Mouse (Mus musculus): ENCODE results near the gene Rtn3. TPM values are rescaled to one million over a fixed set of nuclear protein-coding genes. Genes with fewer than 3 reads are reported as not detected.

Rtn3 gene
- polyA plus RNA-seq (2012; ENCODE audit: insufficient read depth, insufficient read length, low replicate concordance, missing spikeins), result 345 and 642 TPM in 2 replicates

DNA sequence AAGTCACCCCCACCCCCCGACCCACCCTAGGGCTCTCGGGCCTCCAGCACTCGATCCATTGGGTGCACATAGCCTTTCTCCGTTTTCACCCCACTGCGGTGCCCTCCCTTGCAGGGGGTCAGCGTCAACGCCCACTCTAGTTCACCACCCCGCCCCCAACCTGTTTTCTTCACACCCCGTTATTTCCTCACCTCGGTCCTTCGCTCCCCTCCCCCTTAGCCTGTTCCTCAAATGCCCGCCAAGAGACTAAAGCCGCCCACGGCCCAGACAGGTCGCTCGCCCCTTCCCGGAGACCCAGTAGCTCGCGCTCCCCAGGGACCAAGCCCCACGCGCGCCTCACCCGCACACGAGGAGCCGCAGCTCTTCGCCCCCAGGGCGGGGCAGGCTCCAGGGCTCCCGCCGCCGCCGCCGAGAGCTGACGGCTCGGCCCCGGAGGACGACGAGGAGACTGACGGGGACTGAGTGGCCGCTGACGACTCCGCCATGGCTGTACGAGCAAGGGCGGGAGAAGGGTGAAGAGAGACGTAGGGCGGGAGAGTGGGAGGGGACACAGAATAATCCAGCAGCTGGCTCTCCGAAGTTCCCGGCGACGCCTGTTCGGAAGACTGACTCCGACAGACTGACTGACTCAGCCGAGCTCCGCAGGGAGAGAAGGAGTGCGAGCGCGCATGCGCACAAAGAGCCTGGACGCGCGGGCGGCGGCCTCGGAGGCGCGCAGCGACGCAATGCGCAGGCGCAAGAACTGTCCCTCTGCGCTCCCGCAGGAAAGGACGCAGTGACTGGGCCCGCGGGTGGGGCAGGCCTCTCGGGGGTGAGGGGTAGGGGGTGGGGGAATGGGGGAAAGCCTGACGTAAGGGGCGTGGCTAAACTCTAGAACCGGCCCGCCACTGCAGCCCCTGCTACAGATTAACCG lies at the start of gene Rtn3:
Rtn3 (minus strand) TSS at position 683 of the 913 bp plus-strand sequence.
- WGBS, result under 1% methylated on average over 80 of the region's 80 CpGs
- TF ChIP-seq CTCF (IDR thresholded peaks at IDR 0.05; ENCODE audit: insufficient read depth, low read depth, low read length) (no peak), POLR2A (IDR thresholded peaks at IDR 0.05; ENCODE audit: insufficient read depth, low read depth, low read length) (peak; percentile 96)
- peak within 1 kb of the TSS; percentile 100 for H3K4me3 ChIP-seq (ENCODE audit: insufficient read depth, low read depth, low read length)
- H3K4me1 ChIP-seq (ENCODE audit: control insufficient read depth, insufficient read depth, low read length), result peaks cover 2% of the 10 kb centered on the region; the same call in 1 of the 2 replicates
- H3K27ac ChIP-seq (ENCODE audit: insufficient read depth, low read depth, low read length), result peak within 1 kb of the TSS; percentile 94

DNA sequence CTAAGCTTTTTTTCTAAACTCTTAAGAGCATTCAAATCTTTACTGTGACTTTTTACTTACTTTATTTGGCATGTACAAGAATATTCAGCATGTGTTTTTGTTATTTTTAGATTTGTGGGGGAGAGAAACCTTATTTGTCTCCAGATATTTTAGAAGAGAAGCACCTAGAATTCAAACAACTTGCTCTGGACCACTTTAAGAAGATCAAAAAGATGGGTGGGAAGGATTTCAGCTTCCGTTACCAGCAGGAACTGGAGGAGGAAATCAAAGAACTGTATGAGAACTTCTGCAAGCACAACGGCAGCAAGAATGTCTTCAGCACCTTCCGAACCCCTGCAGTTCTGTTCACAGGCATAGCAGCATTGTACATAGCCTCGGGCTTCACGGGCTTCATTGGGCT lies 48.8 kb upstream of the Rtn3 start:
- H3K4me3 ChIP-seq (ENCODE audit: insufficient read depth, low read depth, low read length), result no peak overlapping the region
- H3K27ac ChIP-seq (ENCODE audit: insufficient read depth, low read depth, low read length), result no peak overlapping the region
- peaks cover 6% of the 10 kb centered on the region for H3K4me1 ChIP-seq (ENCODE audit: control insufficient read depth, insufficient read depth, low read length)
- TF ChIP-seq CTCF (IDR thresholded peaks at IDR 0.05; ENCODE audit: insufficient read depth, low read depth, low read length) (no peak), POLR2A (IDR thresholded peaks at IDR 0.05; ENCODE audit: insufficient read depth, low read depth, low read length) (no peak)
- WGBS, result 73% methylated on average over 5 of the region's 5 CpGs

DNA sequence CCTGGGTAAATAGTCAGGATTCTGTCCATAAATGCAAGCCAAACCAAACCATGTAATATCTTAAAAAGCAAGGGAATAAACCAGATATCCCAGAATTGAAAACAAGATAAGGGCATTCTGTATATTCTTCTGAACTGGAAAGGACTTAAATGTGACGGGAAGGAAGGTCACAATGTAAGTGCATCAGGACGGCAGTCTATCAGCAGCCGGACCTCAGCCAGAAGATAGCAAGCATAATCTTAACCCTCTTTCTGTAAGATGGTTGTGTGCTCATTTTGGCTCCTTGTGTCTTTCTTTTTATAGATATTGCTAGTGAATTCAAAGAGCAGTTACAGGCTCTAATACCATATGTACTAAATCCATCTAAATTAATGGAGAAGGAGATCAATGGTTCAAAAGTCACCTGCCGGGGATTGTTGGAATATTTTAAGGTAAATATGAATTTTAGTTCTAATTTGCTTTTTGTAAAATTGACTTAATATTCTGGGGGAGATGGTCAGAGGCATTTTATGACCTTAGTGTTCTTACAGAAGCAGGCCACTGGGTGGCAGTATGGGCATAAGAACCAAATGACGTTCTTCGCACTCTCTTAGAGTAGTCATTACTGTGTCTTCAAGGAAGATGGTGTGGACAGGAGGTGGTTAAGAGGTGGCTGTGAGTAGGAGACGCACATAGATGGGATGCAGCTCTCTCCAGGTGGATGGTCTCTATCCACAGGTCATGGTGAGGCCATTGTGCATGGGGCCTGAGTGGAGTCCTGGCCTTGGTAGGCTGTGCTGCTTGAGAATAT lies 45.8 kb upstream of the Rtn3 start:
- no peak overlapping the region for H3K4me3 ChIP-seq (ENCODE audit: insufficient read depth, low read depth, low read length)
- peaks cover 6% of the 10 kb centered on the region for H3K4me1 ChIP-seq (ENCODE audit: control insufficient read depth, insufficient read depth, low read length)
- WGBS, result 42% methylated on average over 7 of the region's 7 CpGs
- no peak overlapping the region for H3K27ac ChIP-seq (ENCODE audit: insufficient read depth, low read depth, low read length)
- TF ChIP-seq POLR2A (IDR thresholded peaks at IDR 0.05; ENCODE audit: insufficient read depth, low read depth, low read length) (no peak), CTCF (IDR thresholded peaks at IDR 0.05; ENCODE audit: insufficient read depth, low read depth, low read length) (no peak)

DNA sequence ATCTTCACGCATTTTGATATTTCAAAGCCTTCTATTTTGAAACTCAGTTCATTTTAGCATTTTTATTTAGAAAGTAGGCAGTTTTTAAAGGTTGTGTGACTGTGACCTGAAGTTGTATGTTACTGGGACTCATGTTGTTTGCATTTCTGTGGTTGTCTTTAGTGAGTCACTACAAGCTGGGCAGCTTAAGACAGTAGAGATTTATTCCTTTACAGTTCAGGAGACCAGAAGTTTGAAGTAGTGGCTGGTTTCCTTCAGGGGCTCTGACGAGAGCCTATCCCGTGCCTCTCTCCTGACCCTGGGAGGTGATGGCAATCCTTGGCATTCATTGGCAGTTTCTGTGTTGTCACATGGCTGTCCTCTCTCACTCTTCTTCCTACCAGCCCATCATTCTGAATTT lies 41.8 kb upstream of the Rtn3 start:
- H3K4me1 ChIP-seq (ENCODE audit: control insufficient read depth, insufficient read depth, low read length), result peaks cover 2% of the 10 kb centered on the region
- no peak for TF ChIP-seq POLR2A (IDR thresholded peaks at IDR 0.05; ENCODE audit: insufficient read depth, low read depth, low read length)
- TF ChIP-seq CTCF (IDR thresholded peaks at IDR 0.05; ENCODE audit: insufficient read depth, low read depth, low read length), result no peak
- H3K4me3 ChIP-seq (ENCODE audit: insufficient read depth, low read depth, low read length), result no peak overlapping the region
- 83% methylated on average over 3 of the region's 3 CpGs for WGBS
- H3K27ac ChIP-seq (ENCODE audit: insufficient read depth, low read depth, low read length), result no peak overlapping the region

DNA sequence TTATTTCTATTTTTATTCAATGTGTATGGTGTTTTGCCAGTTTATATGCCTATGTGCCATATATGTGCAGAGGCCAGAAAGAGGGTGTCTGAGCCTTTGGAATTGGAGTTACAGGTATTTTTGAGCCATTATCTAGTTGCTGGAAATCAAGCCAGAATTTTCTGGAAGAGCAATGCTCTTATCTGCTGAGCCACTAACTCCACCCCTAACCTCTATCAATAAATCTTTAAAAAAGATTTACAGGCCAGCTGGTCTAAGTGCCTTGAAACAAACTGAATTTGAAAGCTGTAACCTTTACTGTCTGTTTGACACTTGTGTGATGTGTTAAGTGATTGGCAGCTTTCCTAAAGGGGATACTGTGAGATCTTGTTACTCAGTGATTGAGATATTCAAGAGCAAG lies 40.7 kb upstream of the Rtn3 start:
- TF ChIP-seq POLR2A (IDR thresholded peaks at IDR 0.05; ENCODE audit: insufficient read depth, low read depth, low read length) (no peak), CTCF (IDR thresholded peaks at IDR 0.05; ENCODE audit: insufficient read depth, low read depth, low read length) (no peak)
- Histone ChIP-seq H3K27ac (ENCODE audit: insufficient read depth, low read depth, low read length) (no peak overlapping the region), H3K4me3 (ENCODE audit: insufficient read depth, low read depth, low read length) (no peak overlapping the region), H3K4me1 (ENCODE audit: control insufficient read depth, insufficient read depth, low read length) (no peaks in the 10 kb centered on the region)

DNA sequence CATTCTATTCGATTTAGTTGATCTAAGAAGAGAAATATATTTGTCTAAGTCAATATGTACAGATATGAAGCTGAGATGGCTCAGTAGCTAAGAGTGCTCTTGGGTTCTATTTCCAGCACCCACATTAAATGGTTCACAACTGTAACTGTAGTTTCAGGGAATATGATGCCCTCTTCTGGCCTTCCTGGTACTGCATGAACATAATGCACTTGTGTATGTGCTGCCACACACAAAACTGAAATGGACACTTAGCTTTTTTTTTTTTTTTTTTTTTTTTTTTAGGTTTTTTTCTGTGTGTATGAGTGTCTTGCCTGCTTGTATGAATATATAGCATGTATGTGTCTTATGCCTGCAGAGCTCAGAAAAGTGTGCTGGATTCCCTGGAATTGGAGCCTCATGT lies 40.2 kb upstream of the Rtn3 start:
- WGBS, result 98% methylated on average over 1 of the region's 1 CpGs
- Histone ChIP-seq H3K4me1 (ENCODE audit: control insufficient read depth, insufficient read depth, low read length) (no peaks in the 10 kb centered on the region), H3K4me3 (ENCODE audit: insufficient read depth, low read depth, low read length) (no peak overlapping the region), H3K27ac (ENCODE audit: insufficient read depth, low read depth, low read length) (no peak overlapping the region)
- no peak for TF ChIP-seq CTCF (IDR thresholded peaks at IDR 0.05; ENCODE audit: insufficient read depth, low read depth, low read length)
- no peak for TF ChIP-seq POLR2A (IDR thresholded peaks at IDR 0.05; ENCODE audit: insufficient read depth, low read depth, low read length)

DNA sequence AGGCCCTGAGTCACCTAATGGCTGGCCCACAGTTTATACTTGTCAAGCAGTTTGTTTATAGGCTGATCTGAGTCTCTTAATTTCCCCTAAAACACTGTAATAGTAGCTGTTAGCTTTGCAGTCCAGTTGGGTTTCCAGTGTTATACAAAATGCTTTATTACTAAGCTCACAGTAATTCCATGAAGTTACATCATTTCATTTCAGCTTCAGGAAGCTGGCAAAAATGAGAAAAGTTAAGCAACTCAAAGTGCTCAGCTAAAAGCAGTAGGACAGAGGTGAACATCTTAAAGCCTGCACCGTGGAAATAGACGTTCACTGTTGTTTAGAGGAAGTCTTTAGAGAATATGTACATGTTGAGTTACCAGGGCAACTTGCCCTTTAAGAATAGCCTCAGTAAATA lies 39.8 kb upstream of the Rtn3 start:
- 92% methylated on average over 2 of the region's 2 CpGs for WGBS
- no peak for TF ChIP-seq POLR2A (IDR thresholded peaks at IDR 0.05; ENCODE audit: insufficient read depth, low read depth, low read length)
- no peaks in the 10 kb centered on the region for H3K4me1 ChIP-seq (ENCODE audit: control insufficient read depth, insufficient read depth, low read length)

DNA sequence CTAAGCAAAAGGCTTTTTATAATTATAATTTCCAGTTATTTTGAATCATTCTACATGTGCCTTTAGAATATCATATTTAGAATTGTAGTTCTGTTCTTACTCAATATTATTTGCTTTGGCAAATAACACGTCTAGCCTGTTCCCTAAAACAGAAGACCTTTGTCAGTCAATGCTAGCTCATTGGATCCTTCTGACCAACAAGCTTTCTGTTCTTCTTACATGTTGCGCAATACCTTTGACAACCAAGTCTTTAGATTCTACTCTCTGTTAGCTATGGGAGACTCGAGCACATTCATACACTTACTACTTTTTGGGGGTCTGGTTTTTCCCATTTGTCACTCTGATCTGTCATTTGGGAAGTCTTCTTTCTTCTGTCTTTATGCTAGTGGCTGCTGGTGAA lies 38.5 kb upstream of the Rtn3 start:
- H3K4me1 ChIP-seq (ENCODE audit: control insufficient read depth, insufficient read depth, low read length), result no peaks in the 10 kb centered on the region
- H3K27ac ChIP-seq (ENCODE audit: insufficient read depth, low read depth, low read length), result no peak overlapping the region
- H3K4me3 ChIP-seq (ENCODE audit: insufficient read depth, low read depth, low read length), result no peak overlapping the region
- no peak for TF ChIP-seq POLR2A (IDR thresholded peaks at IDR 0.05; ENCODE audit: insufficient read depth, low read depth, low read length)
- TF ChIP-seq CTCF (IDR thresholded peaks at IDR 0.05; ENCODE audit: insufficient read depth, low read depth, low read length), result no peak
- WGBS, result 88% methylated on average over 3 of the region's 3 CpGs

More for the DNA sequence above, 39.8 kb upstream of the Rtn3 start:
- H3K27ac ChIP-seq (ENCODE audit: insufficient read depth, low read depth, low read length), result no peak overlapping the region
- no peak overlapping the region for H3K4me3 ChIP-seq (ENCODE audit: insufficient read depth, low read depth, low read length)

DNA sequence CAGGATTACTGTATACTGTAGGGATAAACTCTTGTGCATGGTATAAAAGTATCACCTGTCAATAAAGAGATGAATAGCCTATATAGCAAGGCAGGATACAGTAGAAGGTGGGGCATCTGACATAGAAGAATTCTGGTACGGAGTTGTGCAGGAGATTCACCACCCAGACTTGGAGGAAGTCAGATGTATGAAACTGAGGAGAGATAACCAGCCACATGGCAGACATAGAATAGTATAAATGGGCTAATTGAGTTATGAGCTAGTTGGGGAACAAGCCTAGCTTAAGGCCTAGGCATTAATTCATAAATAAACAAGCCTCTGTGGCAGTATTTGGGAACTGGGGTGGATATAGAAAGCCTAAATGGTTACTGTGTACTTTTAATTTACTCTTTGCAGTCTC lies 33.4 kb upstream of the Rtn3 start:
- H3K4me3 ChIP-seq (ENCODE audit: insufficient read depth, low read depth, low read length), result no peak overlapping the region
- no peak for TF ChIP-seq POLR2A (IDR thresholded peaks at IDR 0.05; ENCODE audit: insufficient read depth, low read depth, low read length)
- no peak for TF ChIP-seq CTCF (IDR thresholded peaks at IDR 0.05; ENCODE audit: insufficient read depth, low read depth, low read length)
- no peaks in the 10 kb centered on the region for H3K4me1 ChIP-seq (ENCODE audit: control insufficient read depth, insufficient read depth, low read length)
- H3K27ac ChIP-seq (ENCODE audit: insufficient read depth, low read depth, low read length), result no peak overlapping the region
- 89% methylated on average over 1 of the region's 1 CpGs for WGBS

Measured in olfactory bulb, adult 2 months (tissue).